Mouse (Mus musculus) embryonic facial prominence, embryonic 15.5 days (tissue): ENCODE data around the gene Slc39a13. TPM values are rescaled to one million over a fixed set of nuclear protein-coding genes. Genes with fewer than 3 reads are reported as not detected.

Experiments
- ATAC-seq: fragments of 200-750 bp; cut with Nextera tagmentation; 2 replicates; pipeline ENCODE4 v1.8.0; 2017; ENCODE audit warnings: low read depth, moderate TSS enrichment; ENCODE audit not compliant: insufficient number of reproducible peaks, low FRiP score, low TSS enrichment
- H3K27ac ChIP-seq: fragments of 300-500 bp; sonication (generic); replicated peaks from 2 replicates; pipeline ENCODE4 v1.5.1; 2015; ENCODE audit warnings: mild to moderate bottlenecking, inconsistent platforms
- H3K27me3 ChIP-seq: fragments of 300-500 bp; sonication (generic); 2 replicates; pipeline ENCODE4 v1.6.1; 2015; ENCODE audit warnings: inconsistent platforms
- H3K36me3 ChIP-seq: fragments of 300-500 bp; sonication (generic); 2 replicates; pipeline ENCODE4 v1.6.1; 2015; ENCODE audit warnings: mild to moderate bottlenecking, inconsistent platforms
- H3K4me1 ChIP-seq: fragments of 300-500 bp; sonication (generic); 2 replicates; pipeline ENCODE4 v1.6.1; 2015; ENCODE audit warnings: inconsistent platforms
- H3K4me2 ChIP-seq: fragments of 300-500 bp; sonication (generic); replicated peaks from 2 replicates; pipeline ENCODE4 v1.6.1; 2015; ENCODE audit warnings: mild to moderate bottlenecking, inconsistent platforms
- H3K4me3 ChIP-seq: fragments of 300-500 bp; sonication (generic); replicated peaks from 2 replicates; pipeline ENCODE4 v1.5.1; 2015; ENCODE audit warnings: mild to moderate bottlenecking, inconsistent platforms
- H3K9ac ChIP-seq: fragments of 300-500 bp; sonication (generic); 2 replicates; pipeline ENCODE4 v1.6.1; 2015; ENCODE audit warnings: inconsistent platforms
- H3K9me3 ChIP-seq: fragments of 300-500 bp; sonication (generic); replicated peaks from 2 replicates; pipeline ENCODE4 v1.6.1; 2016; ENCODE audit warnings: inconsistent platforms
- WGBS: fragments of 180-500 bp; shearing (Covaris S2); methylation state at CpG from one replicate; pipeline ENCODE4 v1.1.7; 2015; 5-methylcytosine and 5-hydroxymethylcytosine counted together
- polyA plus RNA-seq: library from polyadenylated mRNA; unstranded; fragments of >200 nt; fragmentation: Nextera tagmentation; extraction: Ambion mirVana; gene quantifications from 2 replicates; pipeline ENCODE4 v1.2.1, GENCODE M21; 2015

Slc39a13 gene
- polyA plus RNA-seq, 1 experiment from 2014 or later = 80.0 TPM

GRCm38 (mm10) chr2:91087453-91087852 lies 17.2 kb upstream of the Slc39a13 start:
- no peak for ATAC-seq
- 85% methylated on average over 9 of the region's 9 CpGs for WGBS
- H3K4me3 ChIP-seq = no peak overlapping the region
- no peak overlapping the region for H3K9ac ChIP-seq
- no peaks in the 10 kb centered on the region for H3K27me3 ChIP-seq
- no peak overlapping the region for H3K27ac ChIP-seq
- no peaks in the 10 kb centered on the region for H3K9me3 ChIP-seq
- no peaks in the 10 kb centered on the region for H3K36me3 ChIP-seq
- no peaks in the 10 kb centered on the region for H3K4me1 ChIP-seq
- H3K4me2 ChIP-seq = no peak overlapping the region

GRCm38 (mm10) chr2:91086392-91087237 lies 16.4 kb upstream of the Slc39a13 start:
- H3K27me3 ChIP-seq = no peaks in the 10 kb centered on the region
- no peak for ATAC-seq
- H3K9ac ChIP-seq = no peak overlapping the region
- no peaks in the 10 kb centered on the region for H3K4me1 ChIP-seq
- H3K4me3 ChIP-seq = no peak overlapping the region
- H3K36me3 ChIP-seq = no peaks in the 10 kb centered on the region
- WGBS = 65% methylated on average over 9 of the region's 9 CpGs
- no peak overlapping the region for H3K27ac ChIP-seq
- H3K4me2 ChIP-seq = no peak overlapping the region
- no peaks in the 10 kb centered on the region for H3K9me3 ChIP-seq

- Histone ChIP-seq H3K9ac (no peak overlapping the region), H3K27me3 (no peaks in the 10 kb centered on the region), H3K4me2 (no peak overlapping the region), H3K36me3 (no peaks in the 10 kb centered on the region), H3K4me1 (no peaks in the 10 kb centered on the region), H3K9me3 (no peaks in the 10 kb centered on the region), H3K4me3 (no peak overlapping the region), H3K27ac (no peak overlapping the region)
- ATAC-seq = no peak
- WGBS = 87% methylated on average over 14 of the region's 14 CpGs
These were observed 15.5 kb upstream of the Slc39a13 start for GRCm38 (mm10) chr2:91085494-91086391.

- Histone ChIP-seq H3K9ac (no peak overlapping the region), H3K27ac (no peak overlapping the region), H3K4me1 (no peaks in the 10 kb centered on the region), H3K27me3 (no peaks in the 10 kb centered on the region), H3K4me3 (no peak overlapping the region), H3K4me2 (no peak overlapping the region), H3K9me3 (no peaks in the 10 kb centered on the region), H3K36me3 (no peaks in the 10 kb centered on the region)
- ATAC-seq = no peak
- WGBS = 78% methylated on average over 15 of the region's 15 CpGs
These were observed 14.1 kb upstream of the Slc39a13 start for GRCm38 (mm10) chr2:91084179-91084820.

GRCm38 (mm10) chr2:91083366-91083940 lies 13.2 kb upstream of the Slc39a13 start:
- WGBS = 60% methylated on average over 1 of the region's 1 CpGs
- Histone ChIP-seq H3K27ac (no peak overlapping the region), H3K4me1 (peaks cover 6% of the 10 kb centered on the region), H3K9me3 (no peaks in the 10 kb centered on the region), H3K36me3 (no peaks in the 10 kb centered on the region), H3K27me3 (no peaks in the 10 kb centered on the region), H3K4me2 (no peak overlapping the region), H3K9ac (no peak overlapping the region), H3K4me3 (no peak overlapping the region)
- ATAC-seq = no peak

- Histone ChIP-seq H3K9ac (no peak overlapping the region), H3K27me3 (no peaks in the 10 kb centered on the region), H3K36me3 (no peaks in the 10 kb centered on the region), H3K4me3 (no peak overlapping the region), H3K4me2 (no peak overlapping the region), H3K4me1 (peaks cover 12% of the 10 kb centered on the region), H3K9me3 (no peaks in the 10 kb centered on the region), H3K27ac (no peak overlapping the region)
- ATAC-seq = no peak
- WGBS = 60% methylated on average over 11 of the region's 11 CpGs
These were observed 12.6 kb upstream of the Slc39a13 start for GRCm38 (mm10) chr2:91082844-91083243.

- no peak for ATAC-seq
- Histone ChIP-seq H3K9ac (no peak within 1 kb of the TSS), H3K36me3 (no peaks in the 10 kb centered on the region), H3K4me2 (no peak within 1 kb of the TSS), H3K9me3 (no peaks in the 10 kb centered on the region), H3K27ac (no peak within 1 kb of the TSS), H3K4me3 (no peak within 1 kb of the TSS), H3K4me1 (peaks cover 12% of the 10 kb centered on the region), H3K27me3 (no peaks in the 10 kb centered on the region)
- 81% methylated on average over 13 of the region's 13 CpGs for WGBS
These were observed 11.8 kb upstream of the Slc39a13 start, which contains the start of gene Spi1 for GRCm38 (mm10) chr2:91081775-91082695. Spi1 (plus strand) TSS chr2:91082390.

- H3K36me3 ChIP-seq = no peaks in the 10 kb centered on the region
- 71% methylated on average over 8 of the region's 8 CpGs for WGBS
- H3K27me3 ChIP-seq = no peaks in the 10 kb centered on the region
- no peak for ATAC-seq
- no peaks in the 10 kb centered on the region for H3K9me3 ChIP-seq
- no peak overlapping the region for H3K4me2 ChIP-seq
- H3K4me3 ChIP-seq = no peak overlapping the region
- H3K27ac ChIP-seq = no peak overlapping the region
- peaks cover 12% of the 10 kb centered on the region for H3K4me1 ChIP-seq
- H3K9ac ChIP-seq = no peak overlapping the region
These were observed 10.7 kb upstream of the Slc39a13 start for GRCm38 (mm10) chr2:91080784-91081513.

GRCm38 (mm10) chr2:91079026-91079384 lies 8.8 kb upstream of the Slc39a13 start:
- WGBS = 18% methylated on average over 5 of the region's 5 CpGs
- Histone ChIP-seq H3K36me3 (no peaks in the 10 kb centered on the region), H3K27me3 (no peaks in the 10 kb centered on the region), H3K4me1 (peaks cover 12% of the 10 kb centered on the region), H3K27ac (no peak overlapping the region), H3K9ac (peak overlapping the region; percentile 22), H3K4me3 (peak overlapping the region; percentile 42), H3K4me2 (peak overlapping the region; percentile 78), H3K9me3 (no peaks in the 10 kb centered on the region)
- ATAC-seq = no peak
